Mouse (Mus musculus) mesoderm, embryonic 11.5 days (tissue): ENCODE results near the gene Gm44502.
"Not testable (repeated sequence)": the region's sequence is repeated elsewhere in the genome, so short reads cannot be mapped to it uniquely, and the experiment has no call there.

Experiments used
- DNase-seq: peaks from one replicate; pipeline ENCODE4 v3.0.0-alpha.2; 2012; ENCODE audit warnings: low read depth, low spot score

Gm44502 gene

GRCm38 (mm10) chr15:89453865-89454478 is 24.5 kb upstream of the Gm44502 start, which contains the start of gene Mapk8ip2:
TSS of gene Mapk8ip2 (plus strand) at chr15:89453913.
- DNase-seq, result peak; percentile 41

GRCm38 (mm10) chr15:89452906-89453864 is 23.7 kb upstream of the Gm44502 start:
- DNase-seq, result peak; percentile 82

GRCm38 (mm10) chr15:89442486-89443070 is 13.1 kb upstream of the Gm44502 start:
- no peak for DNase-seq

- no peak for DNase-seq
Measured at GRCm38 (mm10) chr15:89435878-89436277, 6.4 kb upstream of the Gm44502 start.

- no peak for DNase-seq
Measured at GRCm38 (mm10) chr15:89434136-89434535, 4.6 kb upstream of the Gm44502 start.

- no peak for DNase-seq
Measured at GRCm38 (mm10) chr15:89432946-89433345, 3.5 kb upstream of the Gm44502 start.

GRCm38 (mm10) chr15:89431806-89432205 is 2.3 kb upstream of the Gm44502 start:
- DNase-seq, result no peak

- DNase-seq, result no peak
Measured at GRCm38 (mm10) chr15:89431271-89431670, 1.8 kb upstream of the Gm44502 start.

- DNase-seq, result not testable (repeated sequence)
Measured at GRCm38 (mm10) chr15:89430771-89431170, 1.3 kb upstream of the Gm44502 start.

- peak; percentile 5 for DNase-seq
Measured at GRCm38 (mm10) chr15:89430341-89430740, 845 bp upstream of the Gm44502 start.

- DNase-seq, result no peak
Measured at GRCm38 (mm10) chr15:89428821-89429351, 610 bp downstream of the Gm44502 start.

GRCm38 (mm10) chr15:89428136-89428790 is 1.2 kb downstream of the Gm44502 start:
- no peak for DNase-seq

GRCm38 (mm10) chr15:89426716-89427115 is 2.8 kb downstream of the Gm44502 start:
- no peak for DNase-seq

- peak; percentile 8 for DNase-seq
Measured at GRCm38 (mm10) chr15:89425711-89426121, 3.8 kb downstream of the Gm44502 start, which contains the start of gene Cpt1b. TSS of gene Cpt1b (minus strand) at chr15:89425863.

- no peak for DNase-seq
Measured at GRCm38 (mm10) chr15:89424621-89425020, 4.9 kb downstream of the Gm44502 start.

- DNase-seq, result no peak
Measured at GRCm38 (mm10) chr15:89421938-89422337, 7.6 kb downstream of the Gm44502 start.

GRCm38 (mm10) chr15:89415282-89415681 is 14.2 kb downstream of the Gm44502 start:
- DNase-seq, result no peak

- no peak for DNase-seq
Measured at GRCm38 (mm10) chr15:89410118-89410517, 19.4 kb downstream of the Gm44502 start, which contains the start of gene Syce3. TSS of gene Syce3 (minus strand) at chr15:89410503.

- no peak for DNase-seq
Measured at GRCm38 (mm10) chr15:89406691-89407090, 22.8 kb downstream of the Gm44502 start.

GRCm38 (mm10) chr15:89404831-89405623 is 24.5 kb downstream of the Gm44502 start:
- no peak for DNase-seq
